In the genomic region with DNA sequence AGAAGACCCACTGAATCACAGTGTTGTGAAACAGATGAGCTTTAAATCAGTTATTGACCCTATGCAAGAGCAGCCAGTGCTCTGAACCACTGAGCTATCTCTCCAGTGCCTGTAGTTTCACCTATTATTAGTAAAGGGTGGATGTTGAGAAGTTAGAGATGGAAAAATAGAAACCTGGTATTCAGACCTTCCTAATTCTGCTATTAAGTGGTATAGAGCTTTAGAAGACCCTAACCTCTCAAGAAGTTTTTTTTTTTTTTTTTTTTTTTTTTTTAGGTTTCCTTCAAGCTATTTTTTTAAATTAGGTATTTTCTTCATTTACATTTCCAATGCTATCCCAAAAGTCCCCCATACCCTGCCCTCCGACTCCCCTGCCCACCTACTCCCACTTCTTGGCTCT, we compare ENCODE assay signal across 9 mouse cellular contexts. TPM values are rescaled to one million over a fixed set of nuclear protein-coding genes. Genes with fewer than 3 reads are reported as not detected.
A peak's percentile ranks its signal among the peaks of the same experiment; 100 is the strongest.
DNase-seq lines count a peak whose midpoint lies in the region; ATAC-seq and TF ChIP-seq lines count a peak whose summit lies in the region.
"Had no signal": no experiment of that assay in that cellular context is flagged by ENCODE, and none has a peak within 500 bp of the region (broad histone marks: within the 10 kb centered on the region; RNA-seq: fewer than 3 reads in every experiment).

No protein-coding gene starts in this region.

- H3K4me1 ChIP-seq in kidney, embryonic 16.5 days (ENCODE audit: insufficient read depth, low read length), result peaks cover 28% of the 10 kb centered on the region
- H3K4me1 ChIP-seq in embryonic facial prominence, embryonic 14.5 days (ENCODE audit: control insufficient read depth, insufficient read depth, low read length), result peaks cover 11% of the 10 kb centered on the region; the same call in 1 of the 2 replicates
- H3K4me1 ChIP-seq in intestine, embryonic 15.5 days (replicated peaks), result peaks cover 19% of the 10 kb centered on the region; the same call in 1 of the 2 replicates
- peaks cover 17% of the 10 kb centered on the region for H3K4me1 ChIP-seq in midbrain, postnatal 0 days (ENCODE audit: insufficient read depth, low read length)

- no peak for DNase-seq in kidney, adult 8-10 months
- DNase-seq in embryonic facial prominence, embryonic 14.5 days (ENCODE audit: low spot score), result no peak
- no peak for DNase-seq in midbrain, postnatal 0 days (ENCODE audit: low spot score)
- no peak for DNase-seq in spleen, postnatal 10 days (ENCODE audit: low spot score in 2 of 2)
- no peak for DNase-seq in layer of hippocampus, postnatal 14 days (ENCODE audit: low spot score in 2 of 2)
- no peak for DNase-seq in layer of hippocampus, postnatal 10 days (ENCODE audit: low spot score in 2 of 2)
- DNase-seq: kidney, adult 2 months had no signal

- no peak for TF ChIP-seq CTCF in midbrain, postnatal 0 days (IDR thresholded peaks at IDR 0.05)

- H3K27me3 ChIP-seq in kidney, embryonic 16.5 days (ENCODE audit: insufficient read depth, low read length), result no peaks in the 10 kb centered on the region
- H3K27me3 ChIP-seq in embryonic facial prominence, embryonic 14.5 days (replicated peaks; ENCODE audit: control insufficient read depth, insufficient read depth, low read length), result no peaks in the 10 kb centered on the region
- H3K27me3 ChIP-seq in intestine, embryonic 15.5 days (replicated peaks), result no peaks in the 10 kb centered on the region
- H3K27me3 ChIP-seq in midbrain, postnatal 0 days (ENCODE audit: insufficient read depth, low read length), result no peaks in the 10 kb centered on the region

- H3K36me3 ChIP-seq in kidney, embryonic 16.5 days (ENCODE audit: insufficient read depth, low read length), result peaks cover 16% of the 10 kb centered on the region; the same call in 1 of the 2 replicates
- peaks cover 17% of the 10 kb centered on the region for H3K36me3 ChIP-seq in embryonic facial prominence, embryonic 14.5 days (ENCODE audit: control insufficient read depth, insufficient read depth, low read length)
- no peaks in the 10 kb centered on the region for H3K36me3 ChIP-seq in intestine, embryonic 15.5 days
- peaks cover 4% of the 10 kb centered on the region; the same call in 1 of the 2 replicates for H3K36me3 ChIP-seq in midbrain, postnatal 0 days (ENCODE audit: insufficient read depth, low read length)

- no peaks in the 10 kb centered on the region for H3K9me3 ChIP-seq in kidney, embryonic 16.5 days (ENCODE audit: low read length)
- no peaks in the 10 kb centered on the region for H3K9me3 ChIP-seq in embryonic facial prominence, embryonic 14.5 days (ENCODE audit: control insufficient read depth, low read length)
- H3K9me3 ChIP-seq in intestine, embryonic 15.5 days, result no peaks in the 10 kb centered on the region
- no peaks in the 10 kb centered on the region for H3K9me3 ChIP-seq in midbrain, postnatal 0 days (ENCODE audit: low read length)

- peak overlapping the region; percentile 76 for H3K4me3 ChIP-seq in kidney, embryonic 16.5 days (ENCODE audit: low read length)
- peak overlapping the region; percentile 61 for H3K4me3 ChIP-seq in embryonic facial prominence, embryonic 14.5 days (ENCODE audit: low read depth, low read length)
- H3K4me3 ChIP-seq in intestine, embryonic 15.5 days (replicated peaks), result peak overlapping the region; percentile 60
- H3K4me3 ChIP-seq in midbrain, postnatal 0 days (ENCODE audit: low read depth, low read length), result peak overlapping the region; percentile 59

- 67% methylated on average over 1 of the region's 1 CpGs for WGBS in kidney, embryonic 16.5 days
- 90% methylated on average over 1 of the region's 1 CpGs for WGBS in embryonic facial prominence, embryonic 14.5 days
- 90% methylated on average over 1 of the region's 1 CpGs for WGBS in intestine, embryonic 15.5 days
- WGBS in midbrain, postnatal 0 days, result 89% methylated on average over 1 of the region's 1 CpGs

- no peak for ATAC-seq in kidney, embryonic 16.5 days (ENCODE audit: low FRiP score, low TSS enrichment)
- ATAC-seq in embryonic facial prominence, embryonic 14.5 days (ENCODE audit: low read depth), result no peak
- no peak for ATAC-seq in intestine, embryonic 15.5 days
- no peak for ATAC-seq in midbrain, postnatal 0 days (ENCODE audit: low FRiP score)

- peak overlapping the region; percentile 81 for H3K4me2 ChIP-seq in kidney, embryonic 16.5 days (replicated peaks; ENCODE audit: low read depth, low read length)
- H3K4me2 ChIP-seq in embryonic facial prominence, embryonic 14.5 days (ENCODE audit: low read depth, low read length), result peak overlapping the region; percentile 92
- H3K4me2 ChIP-seq in intestine, embryonic 15.5 days (replicated peaks), result peak overlapping the region; percentile 77
- peak overlapping the region; percentile 59 for H3K4me2 ChIP-seq in midbrain, postnatal 0 days (ENCODE audit: low read depth, low read length, poor library complexity, severe bottlenecking)

- H3K9ac ChIP-seq in kidney, embryonic 16.5 days (replicated peaks; ENCODE audit: low read length), result peak overlapping the region; percentile 82; the same call in 1 of the 2 replicates
- H3K9ac ChIP-seq in embryonic facial prominence, embryonic 14.5 days (ENCODE audit: low read depth, low read length), result peak overlapping the region; percentile 80
- H3K9ac ChIP-seq in intestine, embryonic 15.5 days, result peak overlapping the region; percentile 75
- H3K9ac ChIP-seq in midbrain, postnatal 0 days (replicated peaks; ENCODE audit: low read length, poor library complexity, severe bottlenecking), result peak overlapping the region; percentile 39; the same call in 1 of the 2 replicates

- H3K27ac ChIP-seq in kidney, embryonic 16.5 days (ENCODE audit: low read length), result no peak overlapping the region
- H3K27ac ChIP-seq in embryonic facial prominence, embryonic 14.5 days (replicated peaks; ENCODE audit: low read depth, low read length), result no peak overlapping the region
- no peak overlapping the region for H3K27ac ChIP-seq in intestine, embryonic 15.5 days
- H3K27ac ChIP-seq in midbrain, postnatal 0 days (ENCODE audit: low read depth, low read length), result no peak overlapping the region

RNA-seq across cellular contexts. Expression of a gene that starts 5.6 kb away (rescaled TPM):
- polyA plus RNA-seq in kidney, embryonic 16.5 days (2015; fragmentation: Nextera tagmentation; extraction: Ambion mirVana), result 64.2 and 70.8 TPM in 2 replicates
- polyA plus RNA-seq in embryonic facial prominence, embryonic 14.5 days (2014; fragmentation: Nextera tagmentation; extraction: Ambion mirVana), result 65.5 and 72.7 TPM in 2 replicates
- polyA plus RNA-seq in intestine, embryonic 15.5 days (2015; fragmentation: Nextera tagmentation; extraction: Ambion mirVana), result 48.1 and 51.0 TPM in 2 replicates
- total RNA-seq in midbrain, postnatal 0 days (2014; rRNA removed), result 232 and 258 TPM in 2 replicates
- polyA plus RNA-seq in midbrain, postnatal 0 days (2015; fragmentation: Nextera tagmentation; extraction: Ambion mirVana), result 107 and 110 TPM in 2 replicates
- total RNA-seq in layer of hippocampus, postnatal 14 days (2021), result 100 to 1,000 TPM; 352 to 359 TPM
- total RNA-seq in layer of hippocampus, postnatal 10 days (2021), result 100 to 1,000 TPM; 337 to 348 TPM

RNA-seq across cellular contexts. Expression of a gene that starts 6.7 kb away (rescaled TPM):
- polyA plus RNA-seq in kidney, embryonic 16.5 days (2015; fragmentation: Nextera tagmentation; extraction: Ambion mirVana), result 0.25 and 0.42 TPM in 2 replicates
- 0.12 and 0.22 TPM in 2 replicates for polyA plus RNA-seq in embryonic facial prominence, embryonic 14.5 days (2014; fragmentation: Nextera tagmentation; extraction: Ambion mirVana)
- polyA plus RNA-seq in intestine, embryonic 15.5 days (2015; fragmentation: Nextera tagmentation; extraction: Ambion mirVana), result 0.34 and 0.88 TPM in 2 replicates
- total RNA-seq in midbrain, postnatal 0 days (2014; rRNA removed), result not detected in 2 replicates
- polyA plus RNA-seq in midbrain, postnatal 0 days (2015; fragmentation: Nextera tagmentation; extraction: Ambion mirVana), result not detected in 2 replicates
- total RNA-seq in layer of hippocampus, postnatal 14 days (2021), result not detected
- under 1 TPM in 1 of 2 experiments, not detected in 1; 0.09 TPM for total RNA-seq in layer of hippocampus, postnatal 10 days (2021)
- polyA plus RNA-seq: kidney, adult 2 months had no signal

RNA-seq across cellular contexts. Expression of a gene that starts 9.2 kb away (rescaled TPM):
- polyA plus RNA-seq in kidney, embryonic 16.5 days (2015; fragmentation: Nextera tagmentation; extraction: Ambion mirVana), result 14.0 and 15.2 TPM in 2 replicates
- polyA plus RNA-seq in embryonic facial prominence, embryonic 14.5 days (2014; fragmentation: Nextera tagmentation; extraction: Ambion mirVana), result 14.5 and 14.8 TPM in 2 replicates
- 13.8 and 16.4 TPM in 2 replicates for polyA plus RNA-seq in intestine, embryonic 15.5 days (2015; fragmentation: Nextera tagmentation; extraction: Ambion mirVana)
- total RNA-seq in midbrain, postnatal 0 days (2014; rRNA removed), result 9.5 and 10.1 TPM in 2 replicates
- polyA plus RNA-seq in midbrain, postnatal 0 days (2015; fragmentation: Nextera tagmentation; extraction: Ambion mirVana), result 10.4 and 11.8 TPM in 2 replicates
- 10 to 100 TPM in 1 of 2 experiments, 1 to 10 TPM in 1; 9.2 to 10.7 TPM for total RNA-seq in layer of hippocampus, postnatal 14 days (2021)
- total RNA-seq in layer of hippocampus, postnatal 10 days (2021), result 10 to 100 TPM in 1 of 2 experiments, 1 to 10 TPM in 1; 9.2 to 11.1 TPM
